Mouse (Mus musculus) layer of hippocampus, adult 9-11 months (tissue): Measurements from ENCODE around the gene 1190005I06Rik.

Source experiments
- DNase-seq: peaks from one replicate; pipeline ENCODE4 v3.0.0; 2022

Gene 1190005I06Rik

DNA sequence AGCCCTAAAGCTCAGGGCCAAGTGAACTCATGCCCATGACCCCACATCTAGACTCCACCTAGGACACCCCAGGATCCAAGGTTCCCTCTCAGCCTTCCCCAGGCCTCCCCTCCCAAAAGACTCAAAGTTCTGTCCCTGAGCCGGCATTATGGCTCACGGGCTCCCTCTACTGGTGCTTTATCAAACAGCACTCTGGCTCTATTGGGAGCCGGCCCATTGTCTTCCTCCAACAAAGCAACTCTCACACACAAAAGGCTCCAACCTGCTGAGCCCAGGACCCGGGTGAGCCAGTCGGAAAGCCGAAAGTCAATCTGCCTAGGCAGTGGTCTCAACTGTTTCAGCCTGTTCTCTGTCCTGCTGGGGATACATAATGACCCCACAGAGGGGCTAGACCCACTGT, 29.3 kb downstream of the 1190005I06Rik start:
- peak; percentile 68 for DNase-seq

DNA sequence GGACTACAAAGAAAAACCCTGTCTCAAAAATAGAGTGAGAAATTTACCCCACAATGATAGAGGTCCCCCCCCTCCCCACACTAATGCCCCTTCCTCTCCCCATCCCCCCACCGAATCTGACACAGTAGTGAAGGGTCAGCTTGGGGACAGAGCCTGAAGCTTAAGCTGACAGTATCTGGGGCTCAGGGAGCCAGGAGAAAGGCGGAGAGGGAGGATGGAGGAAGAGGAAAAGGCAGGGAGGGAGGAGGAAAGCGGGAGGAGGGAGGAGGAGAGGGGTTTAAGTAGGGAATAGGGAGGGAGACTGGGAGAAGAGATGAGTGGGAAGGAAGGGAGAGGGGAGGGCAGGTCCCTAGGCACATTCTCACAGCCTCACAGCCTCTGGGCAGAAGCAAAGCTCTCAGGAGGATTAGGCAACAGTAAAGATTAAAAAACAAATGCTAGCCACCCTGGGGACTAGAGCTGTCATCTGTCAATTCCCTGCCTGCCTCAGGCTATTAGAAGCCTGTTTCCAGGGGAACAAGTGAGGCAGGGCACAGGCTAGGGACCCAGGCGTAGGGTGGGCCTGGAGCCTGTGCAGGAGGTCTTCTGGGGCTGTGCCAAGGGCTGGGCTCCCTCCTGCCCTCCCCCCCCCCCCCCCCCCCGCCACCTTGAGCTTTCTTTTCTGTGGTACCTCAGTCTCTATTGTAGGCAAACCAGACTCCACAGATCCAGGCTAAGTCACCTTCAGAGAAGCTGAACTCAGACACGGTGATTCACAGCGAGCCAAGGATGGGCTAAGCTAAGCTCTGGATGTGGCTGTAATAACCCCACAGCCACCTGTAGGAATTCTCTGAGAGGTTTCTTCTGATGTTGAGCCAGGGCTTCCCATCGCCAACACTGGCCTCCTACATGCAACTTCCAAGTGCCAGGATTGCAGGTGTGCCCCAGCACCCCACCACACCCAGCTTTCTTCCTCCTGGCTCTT, 30.5 kb downstream of the 1190005I06Rik start:
- no peak for DNase-seq

DNA sequence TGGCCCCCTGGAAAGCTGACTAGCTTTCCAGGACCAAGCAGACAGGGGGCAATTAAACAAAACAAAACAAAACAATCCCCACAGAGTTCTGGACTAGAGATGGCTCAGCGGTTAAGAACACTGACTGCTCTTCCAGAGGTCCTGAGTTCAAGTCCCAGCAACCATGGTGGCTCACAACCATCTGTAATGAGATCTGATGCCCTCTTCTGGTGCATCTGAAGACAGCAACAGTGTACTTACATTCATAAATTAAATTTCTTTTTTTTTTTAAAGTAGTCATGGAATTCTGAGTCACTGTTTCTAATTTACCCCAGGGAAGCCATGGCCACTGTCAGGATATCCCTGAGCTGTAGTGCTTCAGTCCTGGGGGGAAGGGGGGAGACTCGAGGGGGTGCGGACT, 32.9 kb downstream of the 1190005I06Rik start:
- DNase-seq = no peak

DNA sequence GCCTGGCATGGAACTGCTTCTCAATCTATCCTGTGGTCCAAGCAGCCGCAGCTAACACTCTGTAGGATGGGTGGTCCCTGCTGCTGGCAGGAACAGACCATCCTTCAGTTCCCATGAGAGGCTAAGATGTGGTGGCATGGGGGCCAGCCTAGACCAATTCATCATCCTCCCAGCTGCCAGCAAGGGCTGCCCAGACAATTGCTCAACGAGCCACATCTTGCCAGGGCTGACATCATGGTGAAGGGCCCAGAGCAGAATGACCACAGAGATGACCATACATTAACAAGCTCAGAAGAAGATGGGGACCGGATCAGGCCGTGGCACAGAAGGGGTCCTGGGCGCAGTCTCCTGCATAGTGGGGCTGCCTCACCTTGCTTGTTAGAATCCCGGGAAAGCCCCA, 36.6 kb downstream of the 1190005I06Rik start:
- peak; percentile 52 for DNase-seq

DNA sequence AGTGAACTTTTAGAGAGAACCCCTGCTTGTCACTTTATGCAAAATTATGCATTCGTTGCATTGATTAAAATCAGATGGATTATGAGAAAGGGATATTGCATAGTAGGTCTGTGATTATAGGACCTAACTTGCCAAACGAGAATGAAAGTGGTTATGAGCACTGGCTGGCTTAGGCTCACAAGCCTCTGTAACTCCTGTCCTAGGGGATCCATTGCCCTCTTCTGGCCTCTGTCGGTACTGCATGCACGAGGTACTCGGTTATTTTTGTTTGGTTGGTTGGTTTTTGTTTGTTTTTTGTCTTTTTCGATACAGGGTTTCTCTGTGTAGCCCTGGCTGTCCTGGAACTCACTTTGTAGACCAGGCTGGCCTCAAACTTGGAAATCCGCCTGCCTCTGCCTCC, 39.5 kb downstream of the 1190005I06Rik start:
- peak; percentile 59 for DNase-seq

DNA sequence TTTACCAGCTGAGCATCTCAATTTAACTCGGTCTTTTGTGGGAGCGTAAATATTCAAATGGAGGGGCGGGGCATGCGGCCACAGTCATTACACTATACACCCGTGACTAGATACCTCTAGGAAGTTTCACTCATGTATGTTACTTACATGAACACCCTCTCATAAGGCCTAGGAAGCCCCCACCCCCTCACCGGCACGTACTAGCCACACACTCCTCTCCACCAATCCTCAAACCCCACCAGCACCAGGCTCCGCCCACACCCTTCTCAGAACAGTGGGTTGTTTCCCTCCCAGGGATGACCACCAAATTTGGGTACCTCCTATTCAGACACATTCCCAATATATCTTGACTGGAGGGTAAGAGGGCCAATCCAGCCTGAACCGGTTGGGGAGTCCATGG, 40.0 kb downstream of the 1190005I06Rik start:
- DNase-seq = no peak

DNA sequence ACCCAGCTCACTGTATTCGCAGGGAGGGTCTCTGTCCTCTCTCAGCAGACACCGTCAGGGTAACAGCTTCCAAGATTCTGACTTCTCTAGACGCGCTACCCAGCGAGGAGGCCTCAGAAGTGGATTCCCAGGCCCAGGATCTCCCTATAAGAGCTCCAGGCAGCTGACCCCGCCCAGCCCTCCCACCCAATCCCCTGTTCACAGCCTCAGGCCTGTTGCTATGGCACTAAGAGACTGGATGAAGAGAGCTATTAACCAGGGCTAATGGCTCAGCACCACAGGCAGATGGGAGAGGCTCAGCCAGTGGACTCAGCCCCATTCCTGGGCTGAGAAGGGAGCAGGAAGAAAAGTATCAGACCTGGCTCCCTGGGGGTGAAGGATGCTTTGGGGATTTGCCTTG, 44.8 kb downstream of the 1190005I06Rik start:
- DNase-seq = no peak

DNA sequence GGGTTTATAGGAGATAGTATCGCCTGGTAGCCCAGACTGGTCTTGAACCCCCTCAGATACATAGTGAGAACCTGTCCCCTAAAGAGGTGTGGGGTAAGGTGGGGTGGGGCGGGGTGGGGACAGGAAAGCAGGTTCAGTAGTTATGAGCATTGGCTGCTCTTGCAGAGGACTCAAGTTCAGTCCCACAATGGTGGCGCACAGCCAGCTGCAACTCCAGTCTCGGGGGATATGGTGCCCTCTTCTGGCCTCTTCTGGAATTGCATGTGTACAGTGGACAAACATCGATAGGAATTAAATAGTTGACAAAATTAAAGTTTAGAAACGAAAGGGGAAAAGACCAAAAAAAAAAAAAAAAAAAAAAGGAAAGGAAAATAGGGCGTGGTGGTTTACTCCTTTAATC, 47.9 kb downstream of the 1190005I06Rik start:
- DNase-seq = peak; percentile 80

DNA sequence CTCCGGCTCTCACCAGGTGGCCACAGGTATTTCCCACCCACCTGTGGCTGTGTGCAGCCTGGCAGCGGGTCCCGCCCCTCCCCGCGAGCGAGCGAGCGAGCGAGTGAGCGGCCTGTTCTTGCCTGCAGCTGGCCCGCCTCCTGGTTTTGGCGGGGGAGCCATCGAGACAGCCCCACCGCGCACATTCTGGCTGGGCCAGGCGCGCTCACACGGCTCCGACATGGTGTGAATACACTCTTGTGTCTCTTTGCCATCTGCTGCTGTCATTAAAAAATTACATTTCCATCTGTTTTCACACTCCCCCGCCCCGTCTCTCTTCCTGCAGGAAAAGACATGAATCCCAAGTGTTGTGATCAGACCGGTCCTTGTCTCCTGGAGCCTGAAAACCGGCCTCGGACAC, 48.9 kb downstream of the 1190005I06Rik start:
- peak; percentile 94 for DNase-seq

DNA sequence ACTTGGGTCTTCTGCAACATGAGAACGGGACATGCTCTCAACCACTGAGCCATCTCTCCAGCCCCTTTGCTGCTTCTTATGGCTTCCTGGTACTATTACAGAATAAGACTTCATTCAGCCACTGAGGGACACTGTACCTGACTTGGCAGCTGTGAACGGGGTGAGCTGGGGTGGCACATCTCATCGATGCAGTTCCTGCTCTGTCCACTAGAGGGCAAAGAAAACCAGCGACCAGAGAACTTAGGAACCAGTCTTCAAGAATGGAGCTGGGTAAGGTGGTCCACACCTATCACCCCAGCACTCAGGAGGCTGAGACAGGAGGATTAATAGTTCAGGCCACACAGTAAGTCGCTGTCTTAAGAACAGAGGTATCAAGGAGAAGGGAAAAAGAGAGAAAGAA, 51.5 kb downstream of the 1190005I06Rik start:
- DNase-seq = no peak

DNA sequence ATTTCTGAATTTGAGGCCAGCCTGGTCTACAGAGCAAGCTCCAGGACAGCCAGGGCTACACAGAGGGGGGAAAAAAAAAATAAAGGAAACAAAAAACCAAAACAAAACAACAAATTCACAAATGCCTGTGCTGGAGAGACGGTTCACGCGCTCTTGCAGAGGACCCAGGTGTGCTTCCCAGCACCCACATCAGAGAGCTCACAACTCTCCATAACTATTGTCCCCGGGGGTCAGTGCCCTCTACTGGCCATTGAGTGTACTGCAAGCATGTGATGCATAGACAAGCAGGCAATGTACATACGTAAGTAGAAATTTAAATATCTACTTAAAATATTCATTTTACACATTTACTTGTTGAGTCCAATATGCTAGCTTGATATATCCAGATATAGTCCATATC, 52.9 kb downstream of the 1190005I06Rik start:
- no peak for DNase-seq

DNA sequence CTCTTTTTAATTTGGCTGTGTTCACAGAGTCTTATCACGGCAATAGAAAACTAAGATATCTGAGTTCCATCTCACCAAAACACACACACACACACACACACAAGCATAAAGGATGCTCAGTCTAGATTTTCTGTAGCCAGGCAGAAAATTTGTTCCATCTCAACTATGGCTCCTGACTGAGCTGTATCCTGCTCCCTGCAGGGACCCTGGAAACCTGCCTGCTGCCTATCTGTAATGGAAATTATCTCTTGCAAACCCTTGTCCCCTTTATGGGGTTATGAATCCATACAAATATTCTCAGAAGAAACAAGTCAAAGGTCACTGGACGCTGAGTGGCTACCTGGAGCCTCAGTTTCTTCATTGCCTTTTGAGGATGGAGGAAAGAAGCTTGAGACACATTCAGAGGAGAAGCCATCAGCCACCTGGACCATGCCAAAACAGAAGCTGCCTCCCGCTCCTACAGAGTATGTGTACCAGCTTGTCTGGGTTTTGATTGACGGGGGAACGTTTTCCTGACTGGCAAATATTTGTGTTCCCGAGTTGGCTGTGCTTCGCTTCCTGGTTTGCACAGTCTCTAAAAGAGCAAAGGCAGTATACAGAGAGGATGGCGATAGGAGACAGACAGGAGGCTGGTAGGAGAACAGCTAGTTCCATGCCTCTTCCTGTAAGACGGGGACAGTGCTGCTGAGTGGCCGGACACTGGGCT, 55.7 kb downstream of the 1190005I06Rik start:
- DNase-seq = peak; percentile 76

DNA sequence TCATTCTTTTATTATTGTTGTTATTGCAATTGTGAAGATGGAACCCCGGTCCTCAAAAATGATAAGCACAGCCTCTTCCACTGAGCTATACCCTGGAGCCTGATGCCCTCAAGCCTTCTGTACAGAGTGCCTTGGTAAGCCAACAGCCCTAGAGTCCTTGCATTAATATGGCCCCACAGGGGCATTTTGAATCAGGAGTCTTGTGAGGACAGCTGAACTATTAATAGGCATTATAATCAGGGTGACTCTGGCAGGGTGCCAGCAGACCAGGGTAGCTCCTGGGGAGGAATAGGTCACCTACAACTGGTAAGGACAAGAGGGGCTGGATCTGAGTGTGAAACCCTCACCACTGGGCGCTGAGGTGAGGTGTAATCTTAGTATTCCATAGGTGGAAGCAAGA, 57.5 kb downstream of the 1190005I06Rik start:
- no peak for DNase-seq

DNA sequence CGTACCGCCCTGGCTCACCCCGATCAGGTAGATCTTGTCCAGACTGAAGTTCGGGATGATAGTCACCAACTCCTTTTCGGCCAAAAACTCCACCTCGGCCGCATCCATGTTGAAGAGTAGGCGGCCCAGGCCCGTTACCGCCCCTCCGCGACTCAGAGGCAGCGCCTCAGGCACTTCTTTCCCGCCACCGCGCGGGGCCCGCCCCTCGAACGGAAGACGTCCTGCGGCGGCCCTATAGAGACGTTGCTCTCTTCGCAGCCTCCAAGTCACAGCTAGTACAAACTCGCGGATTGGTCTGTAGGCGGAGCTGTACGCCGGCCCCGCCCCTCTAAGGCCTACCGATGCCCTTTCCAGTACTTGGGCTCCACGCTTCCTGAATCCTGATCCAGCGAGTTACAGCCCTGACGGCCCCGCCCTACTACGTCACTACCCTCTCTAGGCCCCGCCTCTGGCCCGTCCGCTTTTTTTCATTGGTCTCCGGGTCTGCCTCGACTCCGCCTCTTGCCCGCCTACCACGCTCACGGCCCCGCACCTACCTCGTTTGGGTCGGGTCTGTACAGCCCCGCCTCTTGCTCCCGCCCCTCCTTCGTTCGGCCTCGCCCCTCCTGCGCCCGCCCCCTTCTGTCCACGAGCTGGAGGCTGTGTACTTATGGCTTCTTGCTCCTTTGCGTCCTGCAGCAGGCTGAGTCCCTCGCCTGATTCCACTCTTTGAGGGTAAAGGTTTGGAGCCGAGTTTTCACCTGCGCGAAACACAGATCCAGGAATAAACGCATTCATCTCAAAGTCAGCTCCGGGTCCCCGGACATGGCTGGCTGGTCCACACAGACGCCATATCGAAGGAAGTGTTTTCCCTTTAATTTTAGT, 58.3 kb downstream of the 1190005I06Rik start, which contains the start of gene Gins2:
Gene Gins2 (minus strand): TSS at position 397 of the 864 bp plus-strand sequence.
- peak; percentile 100 for DNase-seq

DNA sequence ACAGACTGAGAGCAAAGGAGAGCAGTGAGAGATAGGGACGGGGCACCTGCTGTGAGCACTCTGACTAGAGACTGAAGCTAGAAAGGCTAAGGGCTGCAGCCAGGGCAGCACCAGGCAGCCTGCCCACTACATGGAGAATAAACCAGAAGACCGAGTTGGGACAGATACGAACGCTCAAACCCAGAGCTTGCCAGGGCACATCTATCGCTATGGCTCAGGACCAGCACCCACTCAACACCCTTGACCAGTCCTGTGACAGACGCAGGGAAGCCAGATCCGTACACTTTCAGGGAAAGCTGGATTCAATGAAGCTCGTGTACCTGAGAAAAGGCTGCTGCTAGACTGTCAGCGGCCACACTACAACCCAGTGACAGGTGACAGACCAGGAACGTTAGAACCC, 61.9 kb downstream of the 1190005I06Rik start:
- DNase-seq = no peak

DNA sequence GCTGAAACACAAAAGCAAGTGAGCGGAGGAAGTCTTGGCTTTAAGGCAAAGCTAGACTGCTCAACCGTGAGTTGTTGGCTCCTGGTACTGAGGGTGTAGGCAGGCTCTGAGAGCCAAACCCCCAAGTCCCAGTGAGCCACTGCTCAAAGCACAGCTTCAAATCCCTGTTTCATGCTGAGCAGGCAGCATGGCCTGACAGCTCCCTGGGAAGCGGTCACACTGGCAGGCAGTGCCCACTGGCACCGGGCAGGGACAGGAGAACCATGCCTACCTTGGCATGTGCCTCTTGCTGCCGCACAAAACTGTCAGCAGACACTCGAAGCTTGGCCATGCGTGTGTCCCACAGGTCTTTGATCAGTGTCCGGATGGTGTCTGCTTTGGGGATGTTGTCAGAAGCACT, 65.6 kb downstream of the 1190005I06Rik start:
- no peak for DNase-seq

DNA sequence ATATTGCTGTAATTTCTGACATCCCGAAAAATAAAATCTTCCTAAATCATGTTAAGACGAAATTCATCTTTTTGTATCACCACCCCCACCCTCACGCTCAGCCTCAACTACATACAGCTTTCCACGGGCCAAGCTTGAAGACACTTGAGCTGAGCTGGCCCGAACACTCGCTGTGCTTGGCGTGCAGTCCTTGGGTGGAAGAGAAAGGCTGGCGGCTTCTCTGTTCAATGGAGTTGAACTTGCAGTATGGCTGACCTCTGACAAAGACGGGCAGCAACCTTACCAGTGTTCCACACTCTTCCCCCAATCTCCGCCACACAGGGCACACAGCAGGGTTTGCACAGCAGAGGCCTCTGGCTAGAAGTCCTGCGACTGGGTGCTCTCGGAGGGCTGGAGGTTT, 66.1 kb downstream of the 1190005I06Rik start:
- DNase-seq = no peak

DNA sequence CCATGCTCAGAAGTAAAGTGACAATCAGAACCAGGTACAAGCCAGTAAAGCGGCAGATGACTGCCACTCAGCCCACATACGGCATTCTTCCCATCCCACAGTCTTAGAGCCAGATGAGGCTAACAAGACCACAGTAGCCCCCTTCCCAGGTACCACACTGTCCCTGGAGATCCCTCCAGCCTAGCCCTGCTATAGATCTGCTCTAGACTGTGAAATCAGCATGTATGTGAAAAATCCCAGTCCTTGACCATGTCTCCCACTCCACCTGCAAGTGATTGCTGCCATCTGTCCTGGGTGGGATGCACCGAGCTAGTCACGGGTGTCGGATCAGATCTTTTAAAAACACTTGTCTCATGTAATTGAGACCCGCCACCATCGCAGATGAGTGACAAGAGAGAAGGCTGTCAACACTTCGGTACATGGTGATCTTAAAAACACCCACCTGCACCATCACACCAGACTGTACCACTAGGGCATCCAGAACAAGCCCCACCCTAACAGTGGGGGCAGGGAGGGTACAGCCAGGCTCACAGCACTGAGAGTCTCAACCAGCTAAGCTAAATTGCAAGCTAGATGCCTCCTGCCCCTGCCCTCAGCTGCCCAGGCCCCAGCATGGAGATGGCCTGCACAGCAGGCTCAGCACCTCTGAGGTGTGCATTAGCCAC, 67.0 kb downstream of the 1190005I06Rik start:
- peak; percentile 81 for DNase-seq

DNA sequence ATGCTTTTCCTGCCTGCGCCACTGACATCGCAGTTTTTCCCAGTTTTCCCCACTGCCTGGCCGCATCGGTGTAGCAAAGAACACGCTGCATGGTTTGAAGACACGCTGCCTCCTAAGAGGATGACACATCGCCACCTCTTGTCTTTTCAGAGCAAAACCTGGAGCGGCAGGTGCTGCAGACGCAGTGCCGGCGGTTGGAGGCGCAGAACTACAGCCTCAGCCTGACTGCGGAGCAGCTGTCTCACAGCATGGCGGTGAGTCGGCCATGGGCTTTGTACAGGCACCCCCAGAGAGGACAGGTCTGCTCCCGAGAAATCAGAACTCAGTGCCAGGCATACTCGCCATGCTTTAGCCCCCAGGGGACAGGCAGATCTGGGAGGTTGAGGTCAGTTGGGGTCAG, 69.6 kb downstream of the 1190005I06Rik start:
- DNase-seq = no peak

DNA sequence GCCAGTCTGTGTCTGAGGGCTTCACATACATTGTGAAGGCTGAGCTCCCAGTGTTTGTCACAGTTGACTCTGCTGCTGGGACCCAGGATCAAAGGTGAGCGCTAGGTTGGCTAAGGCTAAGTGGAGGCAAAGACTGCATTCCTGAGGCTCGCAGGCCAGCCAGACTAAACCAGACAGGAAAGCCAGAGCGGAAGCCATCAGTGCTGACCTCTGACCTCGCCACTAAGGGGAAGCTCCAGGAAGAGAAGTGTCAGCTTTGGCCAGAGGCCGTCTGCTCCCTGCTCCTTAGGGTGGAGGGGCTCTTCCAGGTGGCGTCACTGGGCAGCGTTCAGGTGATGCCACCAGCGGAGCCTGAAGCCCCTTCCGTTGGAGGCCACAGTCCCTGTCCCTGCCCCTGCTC, 71.6 kb downstream of the 1190005I06Rik start:
- DNase-seq = no peak

DNA sequence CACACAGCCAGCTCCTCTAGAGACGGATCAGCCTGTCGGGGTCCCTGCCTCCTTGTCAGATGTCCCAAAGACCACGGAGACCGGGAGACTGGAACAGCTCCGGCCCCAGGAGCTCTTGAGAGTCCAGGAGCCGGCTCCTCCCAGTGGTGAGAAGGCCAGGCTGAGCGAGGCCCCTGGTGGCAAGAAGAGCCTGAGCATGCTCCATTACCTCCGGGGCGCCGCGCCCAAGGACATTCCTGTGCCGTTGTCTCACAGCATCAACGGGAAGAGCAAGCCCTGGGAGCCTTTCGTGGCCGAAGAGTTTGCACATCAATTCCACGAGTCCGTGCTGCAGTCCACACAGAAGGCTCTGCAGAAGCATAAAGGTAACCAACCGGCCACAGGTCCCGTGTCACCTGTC, 72.5 kb downstream of the 1190005I06Rik start:
- DNase-seq = no peak

DNA sequence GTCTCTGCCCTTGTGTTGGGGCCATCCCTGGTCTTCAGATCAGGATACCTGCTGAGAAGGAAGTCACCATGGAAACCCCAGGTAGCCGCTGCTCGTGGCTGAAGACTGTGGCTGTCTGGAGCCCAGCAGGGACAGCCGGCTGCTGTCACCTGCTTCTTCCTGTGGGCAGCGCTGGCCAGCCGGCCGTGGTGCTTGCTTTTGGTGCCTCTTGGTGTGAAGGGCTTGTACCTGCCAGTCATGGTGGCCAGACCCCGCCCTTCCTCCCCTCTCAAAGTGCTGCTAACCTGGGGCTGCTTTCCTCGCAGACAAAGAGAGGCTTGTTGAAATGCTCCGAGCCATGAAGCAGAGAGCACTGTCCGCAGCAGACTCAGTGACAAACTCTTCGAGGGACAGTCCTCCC, 73.6 kb downstream of the 1190005I06Rik start:
- DNase-seq = no peak
